Mouse (Mus musculus) A20 (cell line): ENCODE data around the gene Wsb2.
A peak's percentile ranks its signal among the peaks of the same experiment; 100 is the strongest.
"Not testable (repeated sequence)": the region's sequence is repeated elsewhere in the genome, so short reads cannot be mapped to it uniquely, and the experiment has no call there.

Experiments used
- DNase-seq: peaks from one replicate; pipeline ENCODE4 v3.0.0-alpha.2; 2011; ENCODE audit warnings: low read depth, low spot score

The Wsb2 gene

DNA sequence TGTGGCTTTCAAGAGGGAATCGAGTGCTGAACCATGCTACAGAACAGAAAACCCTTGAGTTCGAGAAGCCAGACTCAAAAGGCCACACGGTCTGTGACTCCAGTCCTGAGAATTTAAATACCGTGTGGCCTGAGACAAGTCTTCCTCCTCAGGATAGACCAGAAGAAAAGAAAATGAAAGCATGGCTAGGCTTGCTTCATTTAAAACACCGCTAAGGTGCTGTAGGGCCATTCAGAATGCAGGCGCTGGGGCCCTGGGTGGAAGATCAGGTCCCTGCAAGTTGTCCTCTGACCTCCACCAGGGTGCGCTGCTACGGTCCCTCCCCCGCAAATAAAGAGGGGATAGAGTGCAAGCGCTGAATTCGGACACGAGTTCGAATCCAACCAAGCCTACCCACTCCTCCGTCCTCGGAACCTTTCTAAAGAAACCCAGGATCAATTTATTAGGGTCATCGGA is 31.2 kb downstream of the Wsb2 start:
- DNase-seq, result peak; percentile 88

DNA sequence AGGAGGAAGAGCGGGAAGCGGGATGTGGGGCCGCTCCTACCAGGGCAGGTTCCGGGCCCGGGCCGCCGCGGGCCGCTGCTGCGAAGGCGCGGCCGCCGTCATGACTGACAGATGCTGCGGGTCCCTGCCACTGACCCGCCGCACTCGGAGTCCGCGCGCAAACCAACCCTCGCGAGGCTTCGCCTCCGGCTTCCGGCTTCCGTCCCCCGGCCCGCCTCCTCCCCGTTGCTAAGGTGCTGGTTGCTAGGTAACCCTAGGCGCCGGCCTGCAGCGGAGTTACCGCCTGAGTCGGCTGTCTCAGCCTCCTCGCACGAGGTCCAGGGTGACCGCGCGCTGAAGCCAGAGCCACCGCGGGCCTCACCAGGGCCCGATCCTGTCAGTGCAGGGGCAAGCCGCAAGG is 31.8 kb downstream of the Wsb2 start, which contains the start of gene Rfc5:
TSS of gene Rfc5 (minus strand) at position 171 of the 400 bp plus-strand sequence.
- DNase-seq, result peak; percentile 97

DNA sequence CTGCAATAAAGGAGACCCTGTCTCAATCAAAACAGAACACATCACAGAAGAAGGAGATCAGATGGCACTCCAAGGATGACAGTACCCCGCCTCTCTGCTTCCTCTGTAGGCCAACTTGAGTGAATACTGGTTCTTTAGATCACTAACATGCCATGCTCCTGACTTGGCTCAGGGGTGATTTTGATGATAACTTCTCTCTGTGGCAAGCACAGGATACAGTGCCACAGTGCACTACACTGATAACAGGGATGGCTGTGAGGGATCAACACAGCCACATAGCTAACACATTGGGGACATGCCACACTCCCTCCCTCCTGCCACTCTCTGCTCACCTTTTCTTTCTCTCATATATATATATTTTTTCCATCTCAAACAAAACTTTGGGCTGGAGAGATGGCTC is 33.8 kb downstream of the Wsb2 start:
- no peak for DNase-seq

DNA sequence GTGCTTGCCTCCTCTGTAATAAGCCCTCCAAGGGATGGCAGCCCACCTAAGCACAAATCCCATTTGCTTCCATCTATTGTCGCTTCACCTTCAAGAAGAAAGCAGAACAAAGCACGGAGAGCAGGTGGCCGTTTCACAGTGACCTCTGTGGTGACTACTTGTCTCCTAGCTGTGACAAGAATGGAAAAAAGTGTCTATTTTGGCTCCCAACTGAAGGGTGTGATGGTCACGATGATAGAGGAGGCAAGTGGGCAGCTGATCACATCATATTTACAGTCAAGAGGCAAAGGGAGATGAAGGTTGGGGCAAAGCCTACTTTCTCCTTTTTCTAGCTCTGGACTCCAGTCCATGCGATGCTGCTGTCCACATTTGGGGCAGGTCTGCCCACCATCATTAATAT is 38.7 kb downstream of the Wsb2 start:
- DNase-seq, result no peak

DNA sequence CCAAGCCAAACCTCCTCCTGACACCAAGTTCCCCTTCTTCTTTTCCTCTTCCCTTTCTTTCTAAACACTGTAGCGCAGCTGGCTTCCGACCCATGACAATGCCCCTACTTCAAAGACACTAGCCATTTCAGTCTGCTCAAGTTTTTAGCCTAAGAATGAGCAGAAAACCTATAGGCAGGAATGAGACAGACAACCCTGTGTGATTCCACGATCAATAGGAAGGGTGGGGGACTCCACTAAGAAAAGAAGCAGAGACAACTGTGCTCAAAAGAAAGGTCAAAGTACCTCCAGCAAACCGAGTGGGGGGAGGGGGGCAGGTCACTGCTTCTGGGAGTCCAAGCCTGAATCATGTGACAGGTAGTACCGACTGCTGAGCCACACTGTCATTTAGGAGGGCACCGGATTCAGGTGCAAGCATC is 39.5 kb downstream of the Wsb2 start:
- DNase-seq, result no peak

DNA sequence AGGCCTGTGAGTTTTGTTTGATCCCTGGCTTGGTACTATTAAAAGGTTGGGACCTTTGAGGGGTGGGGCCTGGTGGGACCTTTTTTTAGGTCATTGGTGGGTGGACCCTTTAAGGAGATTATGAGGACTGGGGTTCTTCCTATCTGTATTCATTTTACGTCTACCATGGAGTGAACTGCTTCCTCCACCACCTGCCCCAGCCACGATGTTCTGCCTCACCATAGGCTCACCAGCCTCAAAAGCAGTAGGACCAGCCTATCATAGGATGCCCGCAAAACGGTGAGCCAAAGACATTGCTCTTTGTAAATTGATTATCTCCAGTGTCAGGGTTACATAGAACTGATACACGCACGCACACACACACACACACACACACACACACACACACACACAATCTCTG is 40.3 kb downstream of the Wsb2 start:
- no peak for DNase-seq

DNA sequence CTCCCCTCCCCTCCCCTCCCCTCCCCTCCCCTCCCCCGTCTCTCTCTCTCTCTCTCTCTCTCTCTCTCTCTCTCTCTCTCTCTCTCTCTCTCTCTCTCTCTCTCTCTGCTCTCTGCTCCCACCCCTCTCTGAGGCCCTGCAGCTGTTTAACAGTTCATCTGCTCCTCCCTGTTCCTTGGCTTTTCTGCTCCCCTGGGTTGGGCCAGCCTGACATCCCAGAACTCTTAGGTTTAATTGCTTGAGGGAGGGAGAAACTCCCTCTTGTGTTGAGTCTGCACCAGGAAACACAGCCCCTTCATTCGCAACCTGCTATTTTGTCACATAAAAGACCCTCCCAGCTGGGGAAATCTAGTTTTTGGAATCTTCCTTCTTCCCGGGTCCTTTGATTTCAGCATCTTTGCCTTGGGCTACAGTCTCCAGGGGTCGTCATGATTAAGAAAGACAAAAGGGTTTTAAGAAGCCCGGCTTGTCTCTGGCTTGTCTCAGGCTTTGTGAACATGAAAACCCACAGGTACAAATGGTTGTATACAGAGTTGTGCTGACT is 41.0 kb downstream of the Wsb2 start:
- DNase-seq, result no peak

DNA sequence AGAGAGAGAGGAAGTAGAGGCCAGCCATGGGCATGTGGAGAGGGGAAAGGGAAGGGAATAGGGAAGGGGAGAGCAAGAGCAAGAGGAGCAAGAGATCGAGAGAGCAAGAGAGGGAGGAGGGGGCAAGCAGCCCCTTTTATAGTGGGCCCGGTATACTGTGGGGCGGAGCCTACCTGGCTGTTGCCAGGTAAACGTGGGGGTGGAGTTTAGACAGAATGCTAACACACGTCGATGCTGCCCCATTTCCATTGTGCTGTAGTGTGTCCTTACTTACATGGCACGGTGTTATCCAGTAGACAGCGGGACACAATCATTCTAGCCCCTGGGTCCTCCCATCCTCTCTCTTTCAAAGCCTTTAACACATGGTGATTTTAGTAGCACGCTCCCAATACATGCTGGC is 42.2 kb downstream of the Wsb2 start:
- no peak for DNase-seq

DNA sequence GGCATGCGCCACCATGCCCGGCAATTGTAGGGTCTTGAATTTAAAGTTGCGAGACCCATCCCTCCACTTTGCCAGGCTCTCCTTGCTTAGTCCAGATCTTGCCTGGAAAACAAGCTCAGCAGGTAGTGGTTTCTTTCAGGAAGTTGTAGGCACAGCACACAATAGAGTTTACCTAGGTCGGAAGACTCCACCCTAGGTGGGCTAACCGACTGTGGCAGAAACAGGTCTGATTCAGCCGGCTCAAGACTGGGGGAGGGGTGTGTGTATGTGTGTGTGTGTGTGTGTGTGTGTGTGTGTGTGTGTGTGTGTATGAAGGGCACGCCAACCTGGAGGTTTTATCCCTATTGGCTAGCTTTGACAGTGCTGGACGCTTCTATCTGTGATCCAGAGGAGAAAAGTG is 46.5 kb downstream of the Wsb2 start:
- no peak for DNase-seq

DNA sequence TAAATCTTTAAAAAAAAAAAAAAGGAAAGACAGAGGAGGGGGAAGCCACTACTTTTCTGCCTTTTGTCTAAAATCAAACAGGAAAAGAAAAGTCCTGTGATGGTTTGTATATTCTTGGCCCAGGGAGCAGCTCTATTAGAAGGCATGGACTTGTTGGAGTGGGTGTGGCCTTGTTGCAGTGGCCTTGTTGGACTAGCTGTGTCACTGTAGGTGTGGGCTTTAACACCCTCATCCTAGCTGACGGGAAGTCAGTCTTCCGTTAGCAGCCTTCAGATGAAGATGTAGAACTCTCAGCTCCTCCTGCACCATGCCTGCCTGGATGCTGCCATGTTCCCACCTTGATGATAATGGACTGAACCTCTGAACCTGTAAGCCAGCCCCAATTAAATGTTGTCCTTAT is 47.6 kb downstream of the Wsb2 start:
- not testable (repeated sequence) for DNase-seq

DNA sequence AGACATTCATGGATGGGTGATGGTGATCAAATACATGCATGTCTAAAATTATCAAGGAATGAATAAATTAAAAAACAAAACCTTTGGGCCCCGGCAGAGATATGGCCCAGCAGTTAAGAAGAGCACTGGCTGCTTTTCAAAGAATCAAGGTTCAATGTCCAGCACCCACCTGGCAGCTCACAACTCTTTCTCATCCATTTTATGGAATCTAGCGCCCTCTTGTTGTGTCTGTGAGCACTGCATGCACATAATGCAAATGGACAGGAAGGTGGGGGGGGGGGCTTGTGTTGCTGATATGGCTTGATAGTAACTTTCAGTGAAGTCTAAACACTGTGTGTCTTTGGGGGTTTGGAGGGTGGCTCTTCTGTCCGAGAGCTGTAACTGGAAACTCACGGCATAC is 51.1 kb downstream of the Wsb2 start:
- DNase-seq, result peak; percentile 77

DNA sequence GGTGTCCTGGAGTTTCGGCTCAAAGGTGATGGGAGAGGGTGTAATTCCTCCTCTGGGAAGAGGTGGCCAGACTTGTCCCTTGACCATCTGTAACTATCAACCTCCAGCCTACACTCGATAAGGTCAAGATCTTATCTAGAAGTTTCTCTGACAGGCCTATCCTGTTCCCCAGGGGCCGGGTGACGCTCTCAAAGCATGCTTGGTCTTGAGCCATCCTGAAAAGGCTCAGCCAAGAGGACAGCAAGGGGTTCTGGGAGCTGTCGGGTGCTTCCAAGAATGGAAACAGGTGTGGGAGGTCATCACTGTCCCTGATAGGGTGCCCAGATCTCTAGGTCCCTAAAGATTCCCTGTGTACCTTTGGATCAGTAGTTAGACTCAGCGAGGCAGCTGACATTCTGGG is 52.3 kb downstream of the Wsb2 start:
- no peak for DNase-seq

DNA sequence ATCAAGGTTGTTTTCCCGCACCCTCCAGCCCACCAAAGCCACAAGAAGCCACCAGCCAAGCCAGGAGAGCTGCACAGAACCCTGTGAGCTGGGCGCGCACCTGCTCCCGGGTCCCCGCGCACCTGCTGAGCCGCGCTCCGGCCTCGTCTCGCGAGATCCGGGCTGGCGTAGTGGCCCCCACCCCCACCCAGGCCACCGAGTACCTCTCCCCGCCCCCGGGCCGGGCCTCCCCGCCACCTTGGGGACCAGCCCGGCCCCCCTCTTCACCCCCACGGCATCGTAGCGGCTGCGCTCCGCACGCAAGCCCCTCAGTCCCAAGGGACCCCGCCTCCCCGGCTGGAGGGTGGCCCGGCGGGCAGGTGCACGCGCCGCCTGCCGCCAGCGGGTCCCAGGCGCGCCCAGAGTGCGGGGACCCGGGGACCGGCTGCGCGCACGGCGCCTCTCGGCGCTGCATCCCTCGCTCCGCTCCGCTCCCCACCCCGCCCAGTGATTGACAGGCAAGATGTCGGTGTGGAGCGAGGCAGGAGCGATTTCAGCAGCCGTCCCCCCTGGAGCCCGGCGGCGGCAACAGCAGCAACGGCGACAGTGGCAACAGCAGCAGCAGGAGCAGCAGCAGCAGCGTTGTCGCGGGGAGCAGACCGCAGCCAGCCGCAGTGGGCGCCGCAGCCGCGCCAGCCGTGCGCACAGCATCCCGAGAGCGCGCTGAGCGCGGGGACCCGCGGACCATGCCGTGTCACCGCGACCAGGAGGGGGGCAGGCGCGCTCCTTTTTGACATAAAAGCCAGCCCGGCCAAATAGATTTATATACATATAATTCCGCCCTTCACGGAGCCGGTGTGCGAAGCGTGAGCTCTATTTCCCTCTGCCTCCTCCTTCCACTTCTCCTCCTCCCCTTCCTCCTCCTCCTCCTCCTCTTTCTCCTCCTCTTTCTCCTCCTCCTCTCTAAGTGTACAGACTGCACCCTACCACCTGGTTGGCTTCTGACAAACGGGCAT is 56.7 kb downstream of the Wsb2 start, which contains the start of gene Ksr2:
TSS of gene Ksr2 (plus strand) at position 494 of the 995 bp plus-strand sequence.
- peak; percentile 91 for DNase-seq

DNA sequence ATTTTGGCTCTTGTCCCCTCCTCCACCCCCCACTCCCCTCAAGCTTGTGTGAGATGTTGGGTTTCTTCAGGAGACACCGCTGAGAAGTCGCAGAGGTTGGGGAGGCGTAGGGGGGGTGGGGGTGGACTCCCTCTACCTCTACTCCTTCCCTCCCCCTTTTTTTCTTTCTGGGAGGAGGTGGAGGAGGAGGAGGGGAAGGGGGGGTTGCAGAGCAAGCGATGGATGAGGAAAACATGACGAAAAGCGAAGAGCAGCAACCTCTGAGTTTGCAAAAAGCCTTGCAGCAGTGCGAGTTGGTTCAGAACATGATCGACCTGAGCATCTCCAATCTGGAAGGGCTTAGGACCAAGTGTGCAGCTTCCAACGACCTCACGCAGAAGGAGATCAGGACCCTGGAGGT is 57.5 kb downstream of the Wsb2 start:
- peak; percentile 27 for DNase-seq

DNA sequence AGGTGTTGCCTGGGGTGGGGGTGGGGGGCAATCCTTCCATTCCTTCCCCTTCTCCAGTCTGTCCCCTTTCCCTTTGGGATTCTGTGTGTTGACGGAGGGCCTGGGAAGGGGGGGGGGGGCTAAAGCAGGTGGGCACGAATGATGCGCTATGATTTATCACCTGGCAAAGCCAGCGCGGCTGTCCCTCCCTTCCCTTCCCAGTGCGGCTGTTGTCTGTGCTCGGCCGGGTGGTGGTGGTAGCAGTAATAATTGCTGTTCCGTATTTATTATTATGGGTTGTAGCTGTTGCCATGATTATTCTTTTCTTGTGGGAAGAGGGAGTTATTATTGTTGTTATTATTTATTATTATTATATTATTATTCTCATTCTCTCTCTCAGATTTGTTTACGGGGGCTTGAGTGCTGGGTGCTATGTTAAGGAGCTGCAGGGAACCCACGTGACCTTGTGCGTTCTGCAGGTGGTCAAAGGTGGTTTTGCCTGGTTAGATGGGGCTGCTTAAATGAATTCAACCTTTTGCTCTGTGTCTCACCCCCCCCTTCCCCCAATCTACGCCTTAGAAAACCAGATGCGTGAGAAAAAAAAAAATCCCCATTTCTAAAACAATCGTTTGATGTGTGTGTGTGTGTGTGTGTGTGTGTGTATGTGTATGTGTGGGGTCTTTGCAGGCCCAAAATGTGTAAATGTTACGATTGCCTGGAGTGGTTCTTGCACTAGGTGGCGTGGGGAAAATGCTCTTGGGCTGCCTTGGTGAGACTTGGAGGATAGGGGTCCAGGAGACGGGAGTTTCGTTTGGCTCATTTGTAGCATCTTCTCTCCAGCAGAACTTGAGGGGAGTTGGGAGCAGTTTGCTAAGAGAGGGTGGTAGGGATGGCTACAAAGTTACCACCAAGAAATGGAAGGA is 58.2 kb downstream of the Wsb2 start:
- DNase-seq, result peak; percentile 67

DNA sequence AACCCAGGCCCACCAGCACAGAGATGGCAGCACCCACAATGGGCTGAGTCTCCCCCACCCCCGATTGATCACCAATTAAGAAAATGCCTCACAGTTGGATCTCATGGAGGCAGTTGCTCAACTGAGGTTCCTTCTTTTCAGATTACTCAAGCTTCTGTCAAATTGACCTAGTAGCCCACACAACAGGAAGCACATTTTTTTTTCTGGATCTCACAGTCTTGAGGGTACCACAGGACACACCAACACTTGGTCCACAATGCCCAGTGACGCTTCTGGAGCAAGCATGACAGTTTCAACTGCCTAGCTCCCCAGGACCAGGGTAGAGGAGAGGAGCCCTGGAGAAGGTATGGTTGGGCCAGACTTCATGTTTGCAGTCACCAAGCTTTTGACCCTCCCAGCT is 60.3 kb downstream of the Wsb2 start:
- no peak for DNase-seq
